Mouse (Mus musculus): ENCODE data around the gene Gpr137. TPM values are rescaled to one million over a fixed set of nuclear protein-coding genes. Genes with fewer than 3 reads are reported as not detected.

Gene Gpr137
- polyA plus RNA-seq, 1 experiment from 2014 or later: 24.7 TPM

GRCm38 (mm10) chr19:6985951-6986708 lies 43.9 kb upstream of the Gpr137 start:
- H3K27me3 ChIP-seq (ENCODE audit: control insufficient read depth, insufficient read depth, low read length): no peaks in the 10 kb centered on the region
- DNase-seq (ENCODE audit: low spot score): no peak
- peak overlapping the region; percentile 74 for H3K4me3 ChIP-seq (ENCODE audit: low read depth, low read length)
- ATAC-seq (ENCODE audit: low FRiP score, low TSS enrichment): no peak
- no peak overlapping the region for H3K27ac ChIP-seq (replicated peaks)
- H3K4me2 ChIP-seq (replicated peaks; ENCODE audit: low read depth): peak overlapping the region; percentile 94
- H3K4me1 ChIP-seq (replicated peaks; ENCODE audit: control insufficient read depth, insufficient read depth): peaks cover 6% of the 10 kb centered on the region; the same call in 1 of the 2 replicates
- WGBS: 72% methylated on average over 10 of the region's 10 CpGs
- TF ChIP-seq CTCF (IDR thresholded peaks at IDR 0.05; ENCODE audit: low read depth) (no peak), EP300 (optimal IDR thresholded peaks at IDR 0.05) (no peak)
- H3K36me3 ChIP-seq (ENCODE audit: control insufficient read depth, insufficient read depth, low read length): no peaks in the 10 kb centered on the region
- no peaks in the 10 kb centered on the region for H3K9me3 ChIP-seq (ENCODE audit: control insufficient read depth, low read length)
- H3K9ac ChIP-seq (ENCODE audit: low read length): no peak overlapping the region; the same call in 1 of the 2 replicates

GRCm38 (mm10) chr19:6985300-6985699 lies 43.0 kb upstream of the Gpr137 start:
- Histone ChIP-seq H3K27ac (replicated peaks) (no peak overlapping the region), H3K9ac (ENCODE audit: low read length) (no peak overlapping the region), H3K4me2 (replicated peaks; ENCODE audit: low read depth) (no peak overlapping the region), H3K4me1 (replicated peaks; ENCODE audit: control insufficient read depth, insufficient read depth) (peaks cover 6% of the 10 kb centered on the region; the same call in 1 of the 2 replicates), H3K9me3 (ENCODE audit: control insufficient read depth, low read length) (no peaks in the 10 kb centered on the region), H3K36me3 (ENCODE audit: control insufficient read depth, insufficient read depth, low read length) (no peaks in the 10 kb centered on the region), H3K27me3 (ENCODE audit: control insufficient read depth, insufficient read depth, low read length) (no peaks in the 10 kb centered on the region), H3K4me3 (ENCODE audit: low read depth, low read length) (no peak overlapping the region)
- 80% methylated on average over 19 of the region's 19 CpGs for WGBS
- no peak for DNase-seq (ENCODE audit: low spot score)
- ATAC-seq (ENCODE audit: low FRiP score, low TSS enrichment): no peak
- TF ChIP-seq CTCF (IDR thresholded peaks at IDR 0.05; ENCODE audit: low read depth): no peak
- TF ChIP-seq EP300 (optimal IDR thresholded peaks at IDR 0.05): no peak

GRCm38 (mm10) chr19:6983621-6984020 lies 41.3 kb upstream of the Gpr137 start:
- H3K4me2 ChIP-seq (replicated peaks; ENCODE audit: low read depth): no peak overlapping the region
- H3K27me3 ChIP-seq (ENCODE audit: control insufficient read depth, insufficient read depth, low read length): no peaks in the 10 kb centered on the region
- H3K27ac ChIP-seq (replicated peaks): no peak overlapping the region
- H3K4me3 ChIP-seq (ENCODE audit: low read depth, low read length): no peak overlapping the region
- peaks cover 7% of the 10 kb centered on the region for H3K4me1 ChIP-seq (replicated peaks; ENCODE audit: control insufficient read depth, insufficient read depth)
- DNase-seq (ENCODE audit: low spot score) (no peak), ATAC-seq (ENCODE audit: low FRiP score, low TSS enrichment) (no peak)
- H3K36me3 ChIP-seq (ENCODE audit: control insufficient read depth, insufficient read depth, low read length): no peaks in the 10 kb centered on the region
- TF ChIP-seq CTCF (IDR thresholded peaks at IDR 0.05; ENCODE audit: low read depth) (no peak), EP300 (optimal IDR thresholded peaks at IDR 0.05) (no peak)
- 94% methylated on average over 5 of the region's 5 CpGs for WGBS
- H3K9me3 ChIP-seq (ENCODE audit: control insufficient read depth, low read length): no peaks in the 10 kb centered on the region
- H3K9ac ChIP-seq (ENCODE audit: low read length): no peak overlapping the region

DNA sequence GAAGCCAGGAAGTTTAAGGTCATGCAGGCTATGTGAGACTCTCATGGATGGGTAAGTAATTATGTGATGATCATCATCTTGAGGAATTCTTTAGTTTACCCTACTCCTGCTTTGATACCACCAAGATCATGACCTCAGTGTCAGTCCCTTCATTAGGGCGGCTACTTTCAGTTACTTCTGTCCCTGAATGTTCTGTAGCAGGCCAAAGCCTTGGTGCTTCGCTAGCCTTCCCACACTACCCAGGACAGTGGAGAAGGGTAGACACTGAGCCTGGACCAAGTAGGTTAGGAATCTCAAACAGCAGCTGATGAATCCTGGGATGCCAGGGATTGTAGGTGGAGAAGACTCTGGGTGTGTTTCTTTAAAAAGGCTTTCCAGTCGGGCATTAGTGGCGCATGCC lies 39.2 kb upstream of the Gpr137 start:
- H3K9ac ChIP-seq (ENCODE audit: low read length): no peak overlapping the region
- 0 out of 2 replicates have a peak overlapping the region, but pooled peaks have one; percentile 40 for H3K27ac ChIP-seq (replicated peaks)
- peaks cover 8% of the 10 kb centered on the region; the same call in 1 of the 2 replicates for H3K4me1 ChIP-seq (replicated peaks; ENCODE audit: control insufficient read depth, insufficient read depth)
- peaks cover 6% of the 10 kb centered on the region for H3K36me3 ChIP-seq (ENCODE audit: control insufficient read depth, insufficient read depth, low read length)
- TF ChIP-seq CTCF (IDR thresholded peaks at IDR 0.05; ENCODE audit: low read depth): no peak
- TF ChIP-seq EP300 (optimal IDR thresholded peaks at IDR 0.05): no peak
- WGBS: 90% methylated on average over 4 of the region's 4 CpGs
- peak overlapping the region; percentile 84 for H3K4me2 ChIP-seq (replicated peaks; ENCODE audit: low read depth)
- no peak for DNase-seq (ENCODE audit: low spot score)
- no peaks in the 10 kb centered on the region for H3K9me3 ChIP-seq (ENCODE audit: control insufficient read depth, low read length)
- no peak for ATAC-seq (ENCODE audit: low FRiP score, low TSS enrichment)
- no peak overlapping the region for H3K4me3 ChIP-seq (ENCODE audit: low read depth, low read length)
- H3K27me3 ChIP-seq (ENCODE audit: control insufficient read depth, insufficient read depth, low read length): no peaks in the 10 kb centered on the region

DNA sequence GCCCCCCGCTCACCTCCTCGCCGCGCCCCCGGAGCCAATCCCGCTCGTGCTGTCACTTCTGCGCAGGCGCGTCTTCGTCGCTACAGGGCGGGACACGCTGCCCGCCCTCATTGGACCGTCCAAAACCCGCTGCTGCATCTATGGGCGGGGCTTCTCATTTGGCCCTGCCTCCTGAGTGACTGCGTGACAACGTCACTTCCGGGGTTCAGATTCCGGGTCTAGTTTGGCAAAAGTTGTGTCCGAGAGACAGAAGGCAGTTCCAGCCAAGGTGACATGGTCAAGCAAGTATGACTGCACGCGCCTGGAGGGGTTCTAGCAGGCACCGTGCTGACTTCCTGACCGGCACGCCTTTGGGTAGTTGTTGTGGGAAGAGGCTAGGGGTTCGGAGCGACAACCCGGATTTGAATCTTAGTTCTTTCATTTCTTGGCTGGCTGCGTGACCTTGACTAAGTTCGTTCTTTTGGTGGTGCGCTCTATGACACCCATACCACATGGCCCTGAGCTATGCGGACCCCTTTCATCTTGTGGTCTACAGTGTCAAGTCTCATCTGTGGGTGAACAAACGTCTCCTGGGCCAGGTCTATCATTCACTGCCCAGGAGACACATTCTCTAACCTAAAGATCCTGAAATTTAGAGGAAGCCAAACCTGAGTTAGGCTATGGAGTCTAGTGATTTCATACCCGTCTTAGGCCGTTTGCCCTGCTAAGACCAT lies 38.3 kb upstream of the Gpr137 start, which contains the start of gene Fkbp2:
Fkbp2 (minus strand) TSS at position 121 of the 713 bp plus-strand sequence.
- peak within 1 kb of the TSS; percentile 77 for H3K9ac ChIP-seq (ENCODE audit: low read length)
- H3K4me3 ChIP-seq (ENCODE audit: low read depth, low read length): peak within 1 kb of the TSS; percentile 64
- TF ChIP-seq EP300 (optimal IDR thresholded peaks at IDR 0.05): no peak
- no peak for TF ChIP-seq CTCF (IDR thresholded peaks at IDR 0.05; ENCODE audit: low read depth)
- peaks cover 8% of the 10 kb centered on the region; the same call in 1 of the 2 replicates for H3K4me1 ChIP-seq (replicated peaks; ENCODE audit: control insufficient read depth, insufficient read depth)
- DNase-seq (ENCODE audit: low spot score) (peak; percentile 99), ATAC-seq (ENCODE audit: low FRiP score, low TSS enrichment) (peak; percentile 88)
- no peaks in the 10 kb centered on the region for H3K27me3 ChIP-seq (ENCODE audit: control insufficient read depth, insufficient read depth, low read length)
- peak within 1 kb of the TSS; percentile 84 for H3K4me2 ChIP-seq (replicated peaks; ENCODE audit: low read depth)
- WGBS: under 1% methylated on average over 38 of the region's 38 CpGs
- peak within 1 kb of the TSS; percentile 82 for H3K27ac ChIP-seq (replicated peaks)
- no peaks in the 10 kb centered on the region for H3K9me3 ChIP-seq (ENCODE audit: control insufficient read depth, low read length)
- peaks cover 6% of the 10 kb centered on the region for H3K36me3 ChIP-seq (ENCODE audit: control insufficient read depth, insufficient read depth, low read length)

Measured in stomach, postnatal 0 days (tissue).